Mouse (Mus musculus) erythroblast, embryonic 14.5 days (primary cell): Measurements from ENCODE around the gene Kcnk4. TPM values are rescaled to one million over a fixed set of nuclear protein-coding genes. Genes with fewer than 3 reads are reported as not detected.
"Not testable (repeated sequence)": the region's sequence is repeated elsewhere in the genome, so short reads cannot be mapped to it uniquely, and the experiment has no call there.

Experiments
- H3K27me3 ChIP-seq: 2 replicates; pipeline ENCODE4 v1.6.1; 2012; ENCODE audit warnings: inconsistent platforms; ENCODE audit not compliant: control insufficient read depth
- H3K36me3 ChIP-seq: 2 replicates; pipeline ENCODE4 v1.6.1; 2012; ENCODE audit warnings: mild to moderate bottlenecking, inconsistent platforms; ENCODE audit not compliant: control insufficient read depth
- H3K4me1 ChIP-seq: 2 replicates; pipeline ENCODE4 v1.6.1; 2012; ENCODE audit warnings: inconsistent platforms; ENCODE audit not compliant: control insufficient read depth
- H3K4me3 ChIP-seq: replicated peaks from 2 replicates; pipeline ENCODE3; 2012; ENCODE audit warnings: moderate library complexity, mild to moderate bottlenecking, inconsistent platforms
- H3K9me3 ChIP-seq: 2 replicates; pipeline ENCODE4 v1.6.1; 2012; ENCODE audit warnings: low read length, inconsistent platforms, mixed read lengths; ENCODE audit not compliant: control insufficient read depth
- GATA1 ChIP-seq: IDR thresholded peaks from 2 replicates; pipeline ENCODE4 v1.6.1; 2012; ENCODE audit warnings: low read length, inconsistent platforms, mixed read lengths
- TAL1 ChIP-seq: IDR thresholded peaks from 3 replicates; pipeline ENCODE4 v1.6.1; 2012; ENCODE audit warnings: low read length, inconsistent platforms, mixed read lengths
- polyA plus RNA-seq: library from polyadenylated mRNA; stranded (reverse); fragments of >175 nt; gene quantifications from 2 replicates; pipeline ENCODE4 v1.2.3, GENCODE M21; 2012

Kcnk4 gene
- polyA plus RNA-seq, 1 experiment: not detected

DNA sequence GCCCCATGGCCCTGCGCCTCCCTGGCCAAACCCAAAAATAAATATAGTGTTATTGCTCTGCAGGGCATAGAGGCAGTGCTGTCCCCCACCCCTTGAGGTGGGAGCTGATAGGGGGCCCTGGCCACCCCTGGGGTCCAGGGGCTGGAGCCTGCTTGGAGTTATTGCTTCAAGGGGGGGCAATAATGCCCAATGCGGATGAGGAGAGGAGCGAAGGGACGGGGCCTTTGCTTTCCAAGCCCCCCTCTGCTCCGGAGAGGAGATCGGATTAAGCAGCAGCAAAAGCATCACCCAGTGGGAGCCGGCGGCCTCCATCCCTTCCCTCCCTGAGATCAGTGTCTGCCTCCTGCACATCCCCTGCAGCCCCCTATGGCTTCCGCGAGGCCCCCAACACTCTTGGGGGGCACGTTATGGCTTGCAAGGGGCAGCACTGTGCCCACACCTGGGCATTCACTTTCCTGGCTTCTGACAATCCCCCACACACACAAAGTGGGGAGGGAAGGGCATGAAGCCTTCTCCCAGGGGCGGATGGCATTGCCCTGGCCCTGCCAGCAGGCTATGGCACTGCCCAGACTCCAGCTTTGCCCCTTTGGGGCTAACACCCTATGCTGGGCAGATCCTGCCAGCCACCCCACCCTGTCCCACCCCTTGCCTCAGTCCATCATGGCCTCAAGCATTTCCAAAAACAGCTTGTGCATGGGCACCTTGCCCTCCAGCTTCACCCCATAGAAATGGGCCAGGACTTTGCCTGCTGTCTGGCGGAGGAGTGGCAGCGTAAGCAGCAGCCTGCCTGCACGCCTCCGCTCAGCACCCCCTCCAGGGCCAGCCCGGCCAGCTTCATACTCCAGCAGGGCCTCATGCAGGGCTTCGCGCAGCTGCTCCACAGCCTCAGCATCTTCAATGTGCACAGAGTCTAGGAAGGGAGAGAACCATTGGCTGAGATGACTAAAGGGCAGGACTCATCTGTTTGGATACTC is 22.9 kb downstream of the Kcnk4 start:
- Histone ChIP-seq H3K4me1 (peaks cover 62% of the 10 kb centered on the region), H3K36me3 (peaks cover 47% of the 10 kb centered on the region), H3K4me3 (peak overlapping the region; percentile 23), H3K27me3 (no peaks in the 10 kb centered on the region), H3K9me3 (no peaks in the 10 kb centered on the region)
- TF ChIP-seq GATA1: no peak
- TF ChIP-seq TAL1: no peak

DNA sequence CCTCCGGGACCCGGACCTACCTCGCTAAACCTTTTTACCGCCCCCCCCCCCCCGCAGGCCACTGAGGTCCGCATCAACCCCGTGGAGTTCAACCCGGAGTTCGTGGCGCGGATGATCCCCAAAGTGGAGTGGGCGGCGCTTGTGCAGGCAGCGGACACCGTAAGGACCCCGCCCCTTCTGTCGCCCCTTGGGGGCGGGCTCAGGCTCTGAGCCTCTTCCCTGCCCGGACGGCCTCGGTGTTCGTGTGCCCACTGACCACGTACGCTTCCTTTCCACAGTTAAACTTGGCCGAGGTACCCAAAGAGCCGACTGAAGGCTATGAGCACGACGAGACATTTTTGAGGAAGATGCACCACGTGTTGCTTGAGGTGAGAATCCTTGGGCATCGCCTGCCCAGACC is 24.0 kb downstream of the Kcnk4 start:
- H3K4me3 ChIP-seq: peak overlapping the region; percentile 68
- H3K36me3 ChIP-seq: peaks cover 55% of the 10 kb centered on the region
- H3K27me3 ChIP-seq, H3K9me3 ChIP-seq: not testable (repeated sequence)
- H3K4me1 ChIP-seq: peaks cover 51% of the 10 kb centered on the region

DNA sequence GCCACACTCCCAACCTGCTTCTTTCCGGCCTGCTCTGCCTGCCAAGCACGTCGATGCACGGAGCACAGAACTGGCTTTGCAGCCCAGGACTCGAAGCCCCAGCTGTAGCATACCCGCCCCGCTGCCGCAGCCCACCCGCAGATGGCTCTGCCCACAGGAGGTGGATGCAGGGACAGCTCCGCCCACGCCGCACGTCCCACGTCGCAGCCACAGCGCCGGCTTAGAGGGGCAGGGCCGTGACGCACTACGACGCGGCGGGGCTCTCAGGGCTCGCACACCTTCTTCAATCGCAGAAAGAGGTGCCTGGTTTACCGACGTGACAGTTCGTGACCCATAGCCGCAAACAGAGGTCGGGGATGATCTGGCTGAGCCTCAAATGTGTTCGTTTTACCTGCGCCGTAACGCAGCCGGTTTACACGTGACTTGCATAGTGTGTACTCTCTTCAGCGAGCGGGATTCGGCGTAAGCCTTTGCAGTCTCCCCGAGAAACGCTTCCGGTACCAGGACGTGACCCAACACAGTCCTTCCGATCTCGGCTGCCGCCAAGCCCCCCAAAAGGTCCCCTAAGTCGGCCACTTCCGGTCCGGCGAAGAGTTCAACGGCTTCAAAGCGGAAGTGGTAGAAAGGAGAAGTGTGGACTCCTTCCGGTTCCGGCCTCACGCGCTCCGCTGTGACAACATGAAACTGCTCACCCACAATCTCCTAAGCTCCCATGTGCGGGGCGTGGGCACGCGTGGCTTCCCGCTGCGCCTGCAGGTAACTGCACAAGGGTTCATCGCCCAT is 24.6 kb downstream of the Kcnk4 start, which contains the start of the genes Trmt112 and Prdx5:
Gene Trmt112 (plus strand): TSS at position 192 of the 783 bp plus-strand sequence.
Gene Prdx5 (minus strand): TSS at position 600 of the 783 bp plus-strand sequence.
- Histone ChIP-seq H3K9me3 (no peaks in the 10 kb centered on the region), H3K4me1 (peaks cover 48% of the 10 kb centered on the region), H3K27me3 (no peaks in the 10 kb centered on the region), H3K4me3 (peak within 1 kb of the TSS; percentile 68), H3K36me3 (peaks cover 59% of the 10 kb centered on the region)
- TF ChIP-seq GATA1: no peak
- TF ChIP-seq TAL1: no peak

DNA sequence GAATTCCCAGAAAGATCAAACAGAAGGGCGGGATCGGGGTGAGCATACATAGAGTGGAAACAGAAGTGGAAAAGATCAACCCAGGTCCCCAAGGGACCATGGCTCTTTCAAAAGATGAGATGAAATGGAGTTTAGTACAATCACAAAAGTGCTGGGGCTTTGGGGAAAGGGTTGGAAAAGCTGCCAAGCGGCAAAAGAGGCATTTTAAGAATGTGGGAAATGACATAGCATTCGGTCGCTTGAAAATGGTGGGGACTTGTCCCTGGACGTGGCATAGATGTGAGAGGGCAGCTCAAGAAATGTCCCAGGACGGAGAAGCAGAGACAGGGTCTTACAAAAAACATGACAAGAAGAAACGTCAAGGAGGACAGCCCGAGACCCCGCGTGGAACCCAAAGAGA is 25.3 kb downstream of the Kcnk4 start:
- Histone ChIP-seq H3K27me3 (no peaks in the 10 kb centered on the region), H3K4me1 (peaks cover 42% of the 10 kb centered on the region), H3K4me3 (peak overlapping the region; percentile 68), H3K9me3 (no peaks in the 10 kb centered on the region), H3K36me3 (peaks cover 57% of the 10 kb centered on the region)
- TF ChIP-seq TAL1 (no peak), GATA1 (no peak)

DNA sequence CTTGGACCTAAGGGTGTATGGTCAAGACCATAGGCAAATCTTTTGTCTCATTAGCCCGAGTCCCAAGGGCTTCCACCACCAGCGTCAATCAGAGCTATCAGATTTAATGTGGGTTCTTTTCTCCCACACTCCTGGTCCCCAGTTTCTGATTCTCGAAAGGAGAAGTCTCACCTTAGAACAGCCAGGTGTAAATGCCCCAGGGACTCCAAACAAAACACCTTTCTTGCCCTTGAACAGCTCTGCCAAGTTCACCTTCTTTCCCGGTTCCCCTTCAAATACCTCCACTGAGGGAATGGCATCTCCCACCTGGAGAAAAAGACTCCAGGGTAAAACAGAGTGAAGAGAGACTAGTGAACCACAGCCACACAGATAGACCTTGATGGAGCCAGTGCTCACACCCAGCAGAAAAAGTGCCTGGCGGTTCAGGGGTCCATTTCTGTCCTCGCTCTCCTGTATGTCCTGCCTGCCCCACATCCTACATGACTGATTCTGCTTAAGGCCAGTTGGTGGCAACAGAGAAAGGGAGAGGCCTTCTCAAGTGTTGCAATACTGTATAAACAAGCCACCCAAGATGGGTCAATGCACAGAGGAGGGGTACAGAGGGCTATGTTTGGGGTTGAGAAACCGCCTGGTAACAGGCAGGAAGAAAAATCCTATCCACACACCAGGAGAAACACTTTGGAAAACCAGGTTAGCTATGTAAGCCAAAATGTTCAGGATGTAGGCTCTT is 26.3 kb downstream of the Kcnk4 start:
- H3K4me1 ChIP-seq: peaks cover 39% of the 10 kb centered on the region
- no peaks in the 10 kb centered on the region for H3K9me3 ChIP-seq
- no peak for TF ChIP-seq GATA1
- no peak for TF ChIP-seq TAL1
- peaks cover 48% of the 10 kb centered on the region for H3K36me3 ChIP-seq
- H3K4me3 ChIP-seq: peak overlapping the region; percentile 68
- no peaks in the 10 kb centered on the region for H3K27me3 ChIP-seq

DNA sequence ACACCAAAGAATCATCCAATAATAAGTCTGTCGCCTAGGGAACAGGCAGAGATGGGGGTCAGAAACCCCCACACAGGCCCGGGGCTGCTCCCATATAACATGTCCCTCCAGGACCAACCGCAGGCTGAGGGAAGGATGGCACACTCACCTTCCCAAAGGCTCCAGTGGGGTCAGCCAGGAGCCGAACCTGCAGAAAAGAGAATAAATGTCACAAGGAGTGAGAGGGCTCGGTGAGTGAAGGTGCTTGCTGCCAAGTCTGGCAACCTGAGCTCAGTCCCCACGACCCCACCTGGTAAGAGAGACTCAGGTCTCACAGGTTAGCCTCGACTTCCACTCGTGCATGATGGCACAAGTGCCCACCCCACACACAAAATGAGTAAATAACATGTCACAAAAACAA is 27.2 kb downstream of the Kcnk4 start:
- peaks cover 39% of the 10 kb centered on the region for H3K36me3 ChIP-seq
- no peaks in the 10 kb centered on the region for H3K9me3 ChIP-seq
- TF ChIP-seq TAL1: no peak
- no peak for TF ChIP-seq GATA1
- no peaks in the 10 kb centered on the region for H3K27me3 ChIP-seq
- peaks cover 39% of the 10 kb centered on the region for H3K4me1 ChIP-seq
- no peak overlapping the region for H3K4me3 ChIP-seq

DNA sequence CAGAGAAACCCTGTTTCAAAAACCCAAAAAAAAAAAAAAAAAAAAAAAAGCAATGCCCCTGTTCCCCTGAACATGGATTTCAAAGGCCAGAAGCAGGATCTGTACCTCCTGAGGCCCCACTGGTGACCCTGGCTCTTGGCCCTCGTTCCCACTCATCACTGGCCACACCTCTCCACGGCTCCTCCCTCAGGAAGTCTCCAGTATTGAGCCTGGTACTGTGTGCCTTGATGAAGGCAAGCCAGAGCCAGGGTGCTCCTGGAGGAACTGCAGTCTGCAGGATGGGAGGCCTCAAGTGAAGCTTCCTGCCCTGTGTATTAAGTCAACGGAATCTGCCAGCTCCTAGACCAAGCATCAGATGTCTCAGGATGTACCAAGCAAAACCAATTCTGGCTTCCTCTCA is 28.1 kb downstream of the Kcnk4 start:
- Histone ChIP-seq H3K4me3 (no peak overlapping the region), H3K36me3 (peaks cover 30% of the 10 kb centered on the region), H3K27me3 (no peaks in the 10 kb centered on the region), H3K4me1 (peaks cover 32% of the 10 kb centered on the region), H3K9me3 (peaks cover 1% of the 10 kb centered on the region; the same call in 1 of the 2 replicates)
- TF ChIP-seq GATA1: no peak
- no peak for TF ChIP-seq TAL1

DNA sequence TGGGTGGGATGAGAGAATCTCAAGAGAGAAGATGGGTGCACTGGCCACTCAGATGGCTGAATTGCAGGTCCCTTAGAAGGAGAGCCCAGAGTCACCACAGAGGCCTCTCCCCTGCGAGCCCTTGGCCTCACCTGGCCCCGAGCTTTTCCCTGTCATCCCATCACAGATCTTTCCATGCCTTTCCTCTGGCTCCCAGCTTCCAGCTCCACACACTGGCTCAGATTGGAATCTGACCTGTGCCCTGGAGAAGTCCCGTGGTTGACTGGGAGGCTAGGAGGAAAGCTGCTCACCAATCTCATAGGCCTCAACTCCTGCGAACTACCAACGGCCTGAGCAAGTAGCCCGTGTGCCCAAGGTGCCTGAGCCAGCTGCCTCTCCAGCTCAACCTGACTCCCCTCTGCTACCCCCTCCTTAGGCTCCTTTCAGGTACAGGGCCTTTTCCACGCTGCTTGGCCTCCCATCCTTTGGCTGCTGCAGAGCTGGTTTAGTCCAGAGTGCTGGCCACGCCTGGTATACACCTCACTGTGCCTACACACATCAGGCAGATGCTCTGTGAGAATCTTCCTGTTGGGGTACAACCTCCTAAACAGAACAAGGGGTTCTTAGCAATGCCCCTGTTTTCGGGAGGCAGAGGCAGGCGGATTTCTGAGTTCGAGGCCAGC is 28.7 kb downstream of the Kcnk4 start:
- H3K4me1 ChIP-seq: peaks cover 27% of the 10 kb centered on the region
- no peak overlapping the region for H3K4me3 ChIP-seq
- H3K27me3 ChIP-seq: no peaks in the 10 kb centered on the region
- TF ChIP-seq GATA1 (no peak), TAL1 (no peak)
- H3K9me3 ChIP-seq: peaks cover 3% of the 10 kb centered on the region; the same call in 1 of the 2 replicates
- peaks cover 27% of the 10 kb centered on the region for H3K36me3 ChIP-seq
